Mouse (Mus musculus): ENCODE data around the gene Ubp1. TPM values are rescaled to one million over a fixed set of nuclear protein-coding genes. Genes with fewer than 3 reads are reported as not detected.
A peak's percentile ranks its signal among the peaks of the same experiment; 100 is the strongest.

Ubp1 gene
- polyA plus RNA-seq, 1 experiment from 2014 or later: 38.4 TPM

GRCm38 (mm10) chr9:114019012-114019762 is 88.5 kb downstream of the Ubp1 start:
- H3K9me3 ChIP-seq: no peaks in the 10 kb centered on the region; the same call in 1 of the 2 replicates
- H3K36me3 ChIP-seq: no peaks in the 10 kb centered on the region
- H3K27ac ChIP-seq: no peak overlapping the region
- H3K4me3 ChIP-seq: no peak overlapping the region
- no peak overlapping the region for H3K9ac ChIP-seq
- H3K27me3 ChIP-seq: no peaks in the 10 kb centered on the region
- H3K4me2 ChIP-seq: no peak overlapping the region
- 82% methylated on average over 7 of the region's 7 CpGs for WGBS
- ATAC-seq (ENCODE audit: insufficient number of reproducible peaks, insufficient read depth, low FRiP score, low TSS enrichment, low read depth): no peak
- no peaks in the 10 kb centered on the region for H3K4me1 ChIP-seq

DNA sequence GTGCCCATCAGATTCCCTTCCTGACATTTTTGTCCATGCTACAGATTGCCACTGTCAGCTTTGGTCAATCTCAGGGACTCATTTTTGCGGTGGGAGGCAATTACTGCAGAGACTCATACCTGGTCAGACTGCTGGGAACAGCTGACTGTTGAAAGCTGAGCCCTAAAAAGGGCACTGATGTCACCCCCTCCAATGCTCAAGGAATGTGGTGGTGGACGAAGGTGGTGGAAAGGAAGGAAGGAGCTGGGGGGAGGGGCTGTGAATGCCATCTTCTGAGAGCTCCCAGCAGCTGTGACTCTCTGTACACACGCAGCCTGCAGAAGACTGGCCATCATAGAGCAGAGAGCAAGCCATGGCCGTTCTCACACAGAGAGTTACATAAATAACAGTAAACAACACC is 91.4 kb downstream of the Ubp1 start:
- no peak overlapping the region for H3K9ac ChIP-seq
- no peaks in the 10 kb centered on the region for H3K36me3 ChIP-seq
- H3K4me2 ChIP-seq: no peak overlapping the region
- ATAC-seq (ENCODE audit: insufficient number of reproducible peaks, insufficient read depth, low FRiP score, low TSS enrichment, low read depth): no peak
- no peaks in the 10 kb centered on the region for H3K27me3 ChIP-seq
- H3K9me3 ChIP-seq: no peaks in the 10 kb centered on the region; the same call in 1 of the 2 replicates
- H3K27ac ChIP-seq: no peak overlapping the region
- no peak overlapping the region for H3K4me3 ChIP-seq
- peaks cover 10% of the 10 kb centered on the region for H3K4me1 ChIP-seq
- 35% methylated on average over 4 of the region's 4 CpGs for WGBS

DNA sequence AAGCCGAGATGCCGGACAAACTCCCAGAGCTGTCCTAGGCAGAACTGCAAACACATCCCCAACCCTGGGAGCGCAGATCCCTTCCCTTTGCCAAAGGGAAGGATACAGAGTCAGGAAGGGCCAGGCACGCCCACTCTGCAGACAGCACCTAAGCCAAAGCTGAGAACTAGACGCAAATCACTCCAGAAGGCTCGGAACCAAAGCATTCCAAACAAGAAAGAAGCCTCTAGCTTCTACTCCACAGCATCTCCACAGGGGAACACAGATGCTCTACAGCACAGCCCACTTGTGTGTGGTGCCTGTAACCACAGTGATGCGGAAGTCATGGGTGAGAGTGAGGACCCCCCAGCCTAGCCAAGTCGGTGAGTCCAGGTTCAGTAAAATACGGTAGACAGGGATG is 94.4 kb downstream of the Ubp1 start:
- Histone ChIP-seq H3K36me3 (no peaks in the 10 kb centered on the region), H3K9ac (0 out of 2 replicates have a peak overlapping the region, but pooled peaks have one; percentile 7), H3K9me3 (no peaks in the 10 kb centered on the region), H3K4me2 (peak overlapping the region; percentile 83), H3K27me3 (no peaks in the 10 kb centered on the region), H3K4me3 (no peak overlapping the region), H3K4me1 (peaks cover 10% of the 10 kb centered on the region), H3K27ac (no peak overlapping the region)
- no peak for ATAC-seq (ENCODE audit: insufficient number of reproducible peaks, insufficient read depth, low FRiP score, low TSS enrichment, low read depth)
- WGBS: 40% methylated on average over 9 of the region's 9 CpGs

DNA sequence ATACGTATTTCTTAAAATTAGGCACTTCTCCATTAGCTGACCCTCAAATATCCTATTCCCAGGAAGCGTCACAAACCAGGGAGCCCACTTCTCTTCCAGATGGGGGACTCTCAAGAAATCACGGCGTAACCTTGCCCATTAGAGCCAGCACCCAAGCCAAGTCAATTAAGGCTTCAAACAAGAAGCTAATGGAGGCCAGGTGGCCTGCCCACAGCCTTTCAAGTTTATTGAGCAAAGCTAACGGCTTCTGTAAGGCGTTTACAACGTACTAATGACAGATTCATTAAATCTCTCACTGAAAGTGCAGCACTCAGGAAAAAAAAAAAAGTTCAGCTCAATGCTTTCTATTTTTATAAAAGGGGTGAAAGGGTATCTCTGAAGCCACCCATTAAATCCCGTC is 95.1 kb downstream of the Ubp1 start:
- no peaks in the 10 kb centered on the region for H3K9me3 ChIP-seq
- no peaks in the 10 kb centered on the region for H3K27me3 ChIP-seq
- WGBS: 8% methylated on average over 8 of the region's 8 CpGs
- H3K27ac ChIP-seq: no peak overlapping the region
- no peaks in the 10 kb centered on the region for H3K36me3 ChIP-seq
- H3K9ac ChIP-seq: peak overlapping the region; percentile 76
- H3K4me3 ChIP-seq: peak overlapping the region; percentile 73
- no peak for ATAC-seq (ENCODE audit: insufficient number of reproducible peaks, insufficient read depth, low FRiP score, low TSS enrichment, low read depth)
- peaks cover 10% of the 10 kb centered on the region for H3K4me1 ChIP-seq
- H3K4me2 ChIP-seq: peak overlapping the region; percentile 83

- whole genome bisulfite sequencing: under 1% methylated on average over 52 of the region's 52 CpGs
- peak; percentile 90 for ATAC-seq (ENCODE audit: insufficient number of reproducible peaks, insufficient read depth, low FRiP score, low TSS enrichment, low read depth)
- H3K27me3 ChIP-seq: no peaks in the 10 kb centered on the region
- peak overlapping the region; percentile 83 for H3K4me2 ChIP-seq
- H3K9me3 ChIP-seq: no peaks in the 10 kb centered on the region
- H3K9ac ChIP-seq: peak overlapping the region; percentile 76
- H3K4me1 ChIP-seq: peaks cover 10% of the 10 kb centered on the region
- peak overlapping the region; percentile 39; the same call in 1 of the 2 replicates for H3K27ac ChIP-seq
- H3K4me3 ChIP-seq: peak overlapping the region; percentile 73
- no peaks in the 10 kb centered on the region for H3K36me3 ChIP-seq
These were observed 95.7 kb downstream of the Ubp1 start for GRCm38 (mm10) chr9:114026261-114026934.

Other genes with a start within 250 kb of the Ubp1 start
- gene Pdcd6ip, start 222.7 kb upstream of the Ubp1 start, polyA plus RNA-seq (2015; fragmentation: Nextera tagmentation; extraction: Ambion mirVana): 55.5 and 60.5 TPM in 2 replicates
- gene Clasp2, start 189.5 kb upstream of the Ubp1 start, polyA plus RNA-seq (2015; fragmentation: Nextera tagmentation; extraction: Ambion mirVana): 28.0 and 31.2 TPM in 2 replicates
- gene Fbxl2, start 115.3 kb downstream of the Ubp1 start, polyA plus RNA-seq (2015; fragmentation: Nextera tagmentation; extraction: Ambion mirVana): 9.0 and 10.9 TPM in 2 replicates
- gene Susd5, start 126.2 kb downstream of the Ubp1 start, polyA plus RNA-seq (2015; fragmentation: Nextera tagmentation; extraction: Ambion mirVana): 19.7 and 32.3 TPM in 2 replicates